Mouse (Mus musculus) right cerebral cortex, postnatal 10 days (tissue): ENCODE data around the gene Gm5431.

Source experiments
- DNase-seq, 2 experiments: peaks; one replicate each; pipeline ENCODE4 v3.0.0; 2021; ENCODE audit warnings: low spot score in 2 of 2

Gene Gm5431

GRCm38 (mm10) chr11:48838879-48839680 lies 62.9 kb downstream of the Gm5431 start:
- DNase-seq, result no peak

- DNase-seq, result peak; percentile 30 to 35
These were observed 63.7 kb downstream of the Gm5431 start for GRCm38 (mm10) chr11:48838181-48838797.
